Mouse (Mus musculus): ENCODE measurements around the gene Keap1. TPM values are rescaled to one million over a fixed set of nuclear protein-coding genes. Genes with fewer than 3 reads are reported as not detected.

The Keap1 gene
- 10 to 100 TPM; 56.5 to 63.4 TPM for polyA plus RNA-seq (2017; shearing (Covaris generic))

DNA sequence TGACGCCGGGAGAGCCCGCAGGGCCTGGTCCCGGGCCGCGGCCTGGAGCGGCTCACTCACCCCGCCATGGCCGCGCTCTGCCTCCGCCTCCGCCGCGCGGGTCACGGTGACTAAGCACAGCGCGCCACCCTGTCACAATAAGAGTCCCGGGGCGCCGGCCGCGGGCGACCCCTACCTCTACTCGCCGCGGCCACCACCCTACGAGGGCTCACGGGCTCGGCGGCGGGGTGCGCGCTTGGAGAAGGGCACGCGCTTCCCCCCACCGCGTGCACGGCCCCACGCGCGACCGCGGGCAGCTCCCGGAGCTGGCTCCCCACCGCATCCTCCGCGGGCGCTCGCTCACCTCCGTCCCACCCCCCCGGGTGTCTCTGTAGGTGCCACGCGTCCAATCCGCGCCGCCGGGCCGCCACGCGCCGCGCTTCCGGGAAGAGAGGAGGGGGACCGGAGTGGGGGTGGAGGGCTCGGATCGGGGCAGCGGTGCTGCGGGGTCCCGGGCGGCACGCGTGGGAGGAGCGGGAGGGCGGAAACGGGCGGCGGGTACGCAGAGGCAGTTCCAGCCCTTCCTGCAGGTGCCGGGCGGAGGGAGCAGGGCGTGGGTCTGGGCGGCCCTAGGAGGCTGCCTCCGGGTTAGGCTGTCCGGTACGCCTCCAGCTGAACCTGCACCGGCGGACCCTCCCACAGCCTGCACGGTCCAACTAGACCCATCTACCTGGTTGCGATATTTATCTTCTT lies at the start of gene Keap1:
TSS of gene Keap1 (minus strand) at position 629 of the 732 bp plus-strand sequence.

GRCm38 (mm10) chr9:21287571-21288402 lies 48.6 kb upstream of the Keap1 start, which contains the start of gene Kri1:
TSS of gene Kri1 (minus strand) at chr9:21287969.

DNA sequence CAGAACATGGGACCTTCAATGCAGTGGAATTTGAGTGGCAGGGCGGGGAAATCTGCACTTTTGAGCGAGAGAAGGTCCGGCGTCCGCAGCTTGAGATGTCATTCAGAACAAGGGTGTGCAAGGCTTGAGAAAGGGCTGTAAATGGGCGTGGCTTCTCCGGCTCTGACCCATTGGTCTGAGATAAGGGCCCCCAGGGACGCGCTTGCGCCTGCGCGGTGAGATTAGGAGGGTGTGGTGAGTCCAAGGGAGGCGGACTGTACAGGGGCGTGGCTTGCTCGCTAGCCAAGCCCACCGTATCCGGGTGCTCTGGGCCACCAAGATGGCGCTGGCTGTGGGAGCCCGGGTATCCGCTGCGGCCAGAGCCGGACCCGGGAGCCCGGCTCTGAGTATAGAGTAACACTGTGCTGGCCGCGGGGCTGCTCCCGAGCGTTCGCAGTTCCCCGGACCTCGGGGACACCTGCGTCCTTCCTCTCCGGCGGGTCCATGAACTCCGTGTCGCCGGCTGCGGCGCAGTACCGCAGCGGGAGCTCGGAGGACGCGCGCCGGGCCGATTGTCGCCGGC lies 25.9 kb upstream of the Keap1 start, which contains the start of gene Atg4d:
TSS of gene Atg4d (plus strand) at position 294 of the 562 bp plus-strand sequence.

GRCm38 (mm10) chr9:21248326-21248725 lies 9.2 kb upstream of the Keap1 start, which contains the start of gene S1pr5:
TSS of gene S1pr5 (minus strand) at chr9:21248443.

Other genes with a start within 250 kb of the Keap1 start
- 100 to 1,000 TPM; 101 to 109 TPM for gene Mrpl4, start 236.6 kb downstream of the Keap1 start, polyA plus RNA-seq (2017; shearing (Covaris generic))
- 100 to 1,000 TPM in 1 of 2 experiments, 10 to 100 TPM in 1; 73.2 to 112 TPM for gene Icam1, start 223.4 kb downstream of the Keap1 start, polyA plus RNA-seq (2017; shearing (Covaris generic))
- gene Icam4, start 210.0 kb downstream of the Keap1 start, polyA plus RNA-seq (2017; shearing (Covaris generic)): 1 to 10 TPM in 1 of 2 experiments, under 1 TPM in 1; 0.45 to 2.7 TPM
- gene Icam5, start 207.3 kb downstream of the Keap1 start, polyA plus RNA-seq (2017; shearing (Covaris generic)): 1 to 10 TPM; 1.3 to 2.4 TPM
- gene Zglp1, start 172.3 kb downstream of the Keap1 start, polyA plus RNA-seq (2017; shearing (Covaris generic)): 1 to 10 TPM in 1 of 2 experiments, not detected in 1; 4.0 TPM
- gene Gm49373, start 166.3 kb downstream of the Keap1 start, polyA plus RNA-seq (2017; shearing (Covaris generic)): under 1 TPM in 1 of 2 experiments, not detected in 1; 0.84 TPM
- 10 to 100 TPM; 41.3 to 42.4 TPM for gene Fdx1l, start 165.7 kb downstream of the Keap1 start, polyA plus RNA-seq (2017; shearing (Covaris generic))
- gene Gm38431, start 147.4 kb downstream of the Keap1 start, polyA plus RNA-seq (2017; shearing (Covaris generic)): 1 to 10 TPM; 1.0 to 2.4 TPM
- 10 to 100 TPM; 62.9 to 67.1 TPM for gene Raver1, start 147.4 kb downstream of the Keap1 start, polyA plus RNA-seq (2017; shearing (Covaris generic))
- 10 to 100 TPM; 61.1 to 70.2 TPM for gene Tyk2, start 108.1 kb downstream of the Keap1 start, polyA plus RNA-seq (2017; shearing (Covaris generic))
- gene Cdc37, start 89.4 kb downstream of the Keap1 start, polyA plus RNA-seq (2017; shearing (Covaris generic)): 100 to 1,000 TPM; 284 to 382 TPM
- 1 to 10 TPM; 1.1 to 3.1 TPM for gene Pde4a, start 73.6 kb downstream of the Keap1 start, polyA plus RNA-seq (2017; shearing (Covaris generic))
- 1 to 10 TPM in 1 of 2 experiments, under 1 TPM in 1; 0.14 to 2.2 TPM for gene S1pr5, start 9.1 kb upstream of the Keap1 start, polyA plus RNA-seq (2017; shearing (Covaris generic))
- 10 to 100 TPM; 57.7 to 70.7 TPM for gene Atg4d, start 25.9 kb upstream of the Keap1 start, polyA plus RNA-seq (2017; shearing (Covaris generic))
- gene Kri1, start 48.6 kb upstream of the Keap1 start, polyA plus RNA-seq (2017; shearing (Covaris generic)): 10 to 100 TPM; 26.5 to 29.8 TPM
- 100 to 1,000 TPM in 1 of 2 experiments, 10 to 100 TPM in 1; 93.1 to 135 TPM for gene Cdkn2d, start 52.0 kb upstream of the Keap1 start, polyA plus RNA-seq (2017; shearing (Covaris generic))
- 1 to 10 TPM; 2.3 to 3.0 TPM for gene Ap1m2, start 73.0 kb upstream of the Keap1 start, polyA plus RNA-seq (2017; shearing (Covaris generic))
- 100 to 1,000 TPM; 391 to 483 TPM for gene Slc44a2, start 81.3 kb upstream of the Keap1 start, polyA plus RNA-seq (2017; shearing (Covaris generic))
- gene Ilf3, start 128.5 kb upstream of the Keap1 start, polyA plus RNA-seq (2017; shearing (Covaris generic)): 10 to 100 TPM; 50.0 to 61.5 TPM
- gene Qtrt1, start 172.5 kb upstream of the Keap1 start, polyA plus RNA-seq (2017; shearing (Covaris generic)): 10 to 100 TPM; 29.5 to 32.0 TPM
- gene Dnm2, start 185.5 kb upstream of the Keap1 start, polyA plus RNA-seq (2017; shearing (Covaris generic)): 100 to 1,000 TPM; 196 to 272 TPM